Mouse (Mus musculus) cerebellum, postnatal 25 days (tissue): ENCODE measurements around the gene Frmd4b.
"Not testable (repeated sequence)": the region's sequence is repeated elsewhere in the genome, so short reads cannot be mapped to it uniquely, and the experiment has no call there.

Experiments used
- DNase-seq, 2 experiments: peaks; one replicate each; pipeline ENCODE4 v3.0.0; 2021; ENCODE audit warnings: mixed read lengths in 2 of 2

Gene Frmd4b

DNA sequence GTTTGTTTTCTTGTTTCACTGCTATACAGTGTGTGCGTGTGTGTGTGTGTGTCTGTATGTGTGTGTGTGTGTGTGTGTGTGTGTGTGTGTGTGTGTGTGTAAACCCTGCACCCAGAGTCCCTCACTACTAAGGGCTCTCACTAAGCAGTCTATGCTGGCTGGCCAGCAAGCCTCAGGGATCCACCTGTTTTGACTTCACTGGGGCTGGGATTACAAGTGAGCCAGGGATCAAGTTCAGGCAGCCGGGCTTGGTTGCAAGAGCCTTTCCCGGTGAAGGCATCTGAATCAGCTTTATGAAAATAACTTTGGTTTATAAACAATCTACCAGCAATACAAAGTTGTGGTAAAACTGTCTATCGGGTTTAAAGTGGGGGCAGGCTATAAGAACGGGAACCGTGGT lies 206.0 kb downstream of the Frmd4b start:
- DNase-seq: no peak

DNA sequence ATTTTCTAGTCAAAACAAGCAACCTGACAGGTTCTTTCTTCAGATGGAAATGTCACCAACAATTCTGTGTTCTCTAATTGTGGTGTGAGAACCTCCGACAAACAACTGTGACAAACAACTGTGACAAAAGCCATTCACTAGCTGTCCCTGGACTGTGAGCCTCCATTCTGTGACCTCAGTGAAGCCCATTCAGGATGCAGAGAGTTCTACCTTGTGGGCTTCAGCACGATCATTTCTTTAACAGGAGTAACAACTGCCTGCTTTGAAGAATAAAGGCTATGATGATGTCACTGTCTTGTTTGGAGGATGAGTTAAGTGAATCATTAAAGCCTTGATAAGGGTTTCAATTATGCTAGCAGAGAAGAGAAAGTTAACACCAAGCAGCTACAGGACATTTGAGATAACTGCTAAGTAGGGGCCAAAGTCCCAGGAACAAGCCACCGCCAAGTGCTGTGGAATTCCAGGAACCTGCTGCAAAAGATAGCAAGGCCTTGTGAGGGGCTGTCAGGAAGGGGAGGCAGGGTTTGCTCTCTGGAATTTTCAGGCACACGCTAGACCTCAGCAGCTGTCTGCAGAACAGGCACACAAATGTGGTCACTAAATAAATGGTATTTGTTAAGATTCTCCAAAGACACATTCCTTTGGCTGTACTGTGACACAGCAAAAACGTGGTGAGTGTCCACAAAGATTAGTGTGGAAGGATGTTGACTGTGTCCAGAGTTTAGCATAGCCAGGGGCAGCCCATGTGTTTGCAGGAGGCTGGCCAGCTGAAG lies 207.7 kb downstream of the Frmd4b start:
- DNase-seq: no peak

DNA sequence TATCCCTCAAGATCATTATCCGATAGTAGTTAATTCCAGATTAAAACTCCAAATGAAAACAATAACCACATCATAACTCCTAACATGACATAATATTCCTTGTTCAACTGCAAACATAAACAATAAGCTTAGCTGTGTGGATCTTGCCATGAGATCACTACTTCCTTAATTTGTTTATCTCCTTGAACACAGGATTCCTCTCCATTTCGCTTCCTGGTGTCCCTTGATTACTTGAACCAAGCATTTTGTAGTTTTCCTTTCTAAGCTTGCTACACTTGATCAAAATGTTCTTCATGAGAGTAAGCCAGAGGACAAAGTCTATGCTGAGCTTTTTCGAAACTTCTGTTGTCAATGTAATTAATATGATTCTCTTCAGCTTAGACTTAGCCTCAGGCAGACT lies 209.4 kb downstream of the Frmd4b start:
- no peak for DNase-seq

DNA sequence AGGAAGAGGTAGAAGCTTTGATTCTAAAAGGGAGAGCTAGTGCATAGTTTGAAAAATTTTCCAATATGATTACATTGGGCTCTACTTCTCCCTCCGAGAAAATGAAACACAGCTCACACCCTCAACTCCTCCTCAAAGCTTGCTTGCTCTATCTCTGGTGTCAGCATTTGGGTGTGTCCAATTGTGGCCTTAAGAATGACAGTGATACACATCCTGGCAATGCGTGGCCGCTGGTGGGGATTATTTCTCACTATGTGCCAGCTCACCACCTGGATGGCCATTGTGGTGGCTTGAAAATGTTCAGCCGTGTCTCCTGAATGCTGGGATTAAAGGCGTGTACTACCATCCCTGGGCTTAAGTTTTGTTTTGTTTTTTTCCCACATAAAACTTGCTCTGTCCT lies 209.9 kb downstream of the Frmd4b start:
- no peak for DNase-seq

DNA sequence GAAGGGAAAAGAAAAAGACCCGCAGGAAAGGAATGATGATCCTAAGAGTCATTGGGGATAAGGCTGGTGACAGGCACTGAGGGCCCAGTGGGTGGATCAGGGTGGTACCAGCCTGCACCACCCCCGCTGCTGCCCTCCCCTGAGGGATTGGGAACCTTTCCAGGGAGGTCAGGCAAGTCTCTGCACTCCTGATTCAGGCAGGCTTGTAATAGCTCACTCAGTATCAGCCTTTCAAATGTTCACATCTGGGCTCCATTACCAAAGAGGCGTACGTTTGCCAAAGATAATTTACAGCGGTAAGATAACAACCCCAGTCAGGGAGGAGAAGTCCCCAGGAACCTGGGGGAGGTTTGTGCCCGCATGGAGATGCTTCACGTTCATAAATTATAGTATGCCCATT lies 212.0 kb downstream of the Frmd4b start:
- DNase-seq: no peak

GRCm38 (mm10) chr6:97402822-97403472 lies 214.4 kb downstream of the Frmd4b start:
- DNase-seq: no peak

- no peak for DNase-seq
These were observed 216.9 kb downstream of the Frmd4b start for GRCm38 (mm10) chr6:97400446-97400845.

DNA sequence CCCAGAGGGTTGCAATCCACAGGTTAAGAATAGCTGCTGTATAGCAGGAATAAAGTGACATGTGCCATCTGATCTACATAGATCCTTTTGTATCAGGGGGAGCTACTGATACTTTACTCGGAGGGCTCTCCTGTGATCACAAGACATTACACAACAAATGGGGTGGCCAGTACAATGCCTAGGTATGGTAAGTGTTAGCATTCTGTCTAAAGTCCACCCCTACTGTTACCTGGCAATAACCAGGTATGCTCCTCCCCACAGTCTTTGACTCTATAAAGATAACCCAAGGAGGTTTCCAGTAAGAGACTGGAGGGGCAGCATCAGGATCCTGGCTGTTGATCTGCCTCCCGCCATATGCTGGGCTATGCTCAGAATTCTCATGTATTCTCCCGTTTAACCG lies 219.4 kb downstream of the Frmd4b start:
- DNase-seq: no peak

DNA sequence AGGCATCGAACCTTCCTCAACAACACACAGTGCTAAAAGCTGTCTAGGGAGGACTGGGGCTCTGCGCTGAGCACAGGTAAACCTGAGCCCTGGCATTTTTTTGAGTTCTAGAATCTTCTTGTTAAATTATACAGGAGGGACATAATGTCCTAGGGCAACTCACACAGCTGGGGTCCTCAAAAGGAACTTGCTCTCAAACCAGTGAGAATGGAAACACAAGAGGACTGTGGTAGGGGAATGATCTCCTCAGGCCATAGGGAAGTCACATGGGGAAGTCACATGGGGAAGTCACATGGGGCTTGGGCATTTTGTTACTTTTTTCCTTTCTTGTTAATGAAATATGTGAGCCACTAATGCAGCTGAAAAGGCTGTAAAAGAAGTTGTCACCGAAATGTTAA lies 220.4 kb downstream of the Frmd4b start:
- DNase-seq: no peak

GRCm38 (mm10) chr6:97396351-97396956 lies 220.9 kb downstream of the Frmd4b start:
- DNase-seq: peak in 1 of 2 experiments; percentile 16

- DNase-seq: no peak
These were observed 221.6 kb downstream of the Frmd4b start for GRCm38 (mm10) chr6:97395477-97396350.

DNA sequence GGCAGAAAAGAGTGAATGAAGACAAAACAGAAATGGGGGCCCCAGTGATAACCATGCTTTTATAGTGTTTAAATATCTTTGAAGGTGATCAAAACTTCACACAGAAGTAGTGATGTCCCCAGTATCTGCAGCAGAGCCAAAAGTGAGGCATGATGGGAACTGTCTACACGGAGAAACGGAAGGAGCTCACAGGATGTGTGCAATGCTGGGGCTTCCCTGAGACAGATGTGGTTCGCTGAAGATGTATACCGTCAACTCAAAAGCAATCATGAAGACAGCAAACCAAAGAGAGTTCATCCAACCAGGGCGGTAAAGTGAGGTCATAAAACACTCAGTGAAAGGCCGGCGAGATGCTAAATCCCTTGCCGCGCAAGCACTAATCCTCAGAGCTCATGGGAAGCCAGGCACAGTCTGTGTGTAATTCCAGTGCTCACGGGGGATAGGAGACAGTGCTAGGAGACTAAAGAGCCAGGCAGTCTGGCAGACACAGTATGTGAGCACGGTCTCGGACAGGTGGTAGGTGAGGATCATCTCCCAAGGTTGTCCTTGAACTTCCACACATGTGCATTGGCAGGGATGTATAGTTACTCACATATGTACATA lies 222.8 kb downstream of the Frmd4b start:
- DNase-seq: no peak

DNA sequence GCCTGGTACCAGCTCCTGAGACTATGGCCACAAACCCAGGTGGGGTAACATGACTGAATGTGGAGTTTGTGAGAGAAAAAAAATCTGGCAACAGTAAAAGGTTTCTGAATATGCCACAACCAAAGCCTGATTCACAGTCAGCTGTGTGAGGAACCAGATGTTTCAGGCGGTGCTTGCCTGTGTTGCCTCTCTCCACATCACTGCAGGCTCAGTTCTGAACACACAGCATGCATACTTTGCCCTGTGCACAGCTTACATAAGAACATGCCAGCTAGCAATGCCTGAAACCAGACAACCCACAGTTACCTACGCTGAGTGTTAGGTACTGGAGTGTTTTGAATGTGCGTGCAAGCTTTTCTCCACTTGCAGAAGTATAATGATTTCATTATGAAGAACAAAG lies 224.4 kb downstream of the Frmd4b start:
- DNase-seq: no peak

GRCm38 (mm10) chr6:97387388-97387787 lies 230.0 kb downstream of the Frmd4b start:
- no peak for DNase-seq

GRCm38 (mm10) chr6:97384918-97385317 lies 232.4 kb downstream of the Frmd4b start:
- no peak for DNase-seq

DNA sequence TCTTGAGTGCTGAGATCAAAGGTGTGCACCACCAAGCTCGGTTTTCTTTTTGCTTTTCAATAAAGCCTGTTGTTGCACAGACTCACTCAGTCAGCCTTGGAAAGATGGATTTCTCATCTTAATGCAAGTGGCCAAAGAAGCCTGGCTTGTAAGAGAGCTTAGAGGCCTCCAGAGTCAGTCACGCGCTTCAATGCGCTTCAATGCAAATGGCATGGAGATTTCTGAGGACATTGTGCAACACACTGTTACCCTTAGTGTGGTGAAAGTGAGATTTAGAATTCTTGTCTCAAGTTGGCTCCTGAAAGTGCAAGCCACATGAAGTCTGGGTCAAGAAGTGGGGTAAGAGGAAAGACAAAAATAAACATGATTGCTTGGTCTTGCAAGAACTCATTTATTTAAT lies 236.1 kb downstream of the Frmd4b start:
- no peak for DNase-seq

GRCm38 (mm10) chr6:97370947-97371346 lies 246.4 kb downstream of the Frmd4b start:
- no peak for DNase-seq

- no peak for DNase-seq
These were observed 246.9 kb downstream of the Frmd4b start for GRCm38 (mm10) chr6:97370460-97370859.

- DNase-seq: no peak
These were observed 253.5 kb downstream of the Frmd4b start for GRCm38 (mm10) chr6:97363846-97364245.

- DNase-seq: not testable (repeated sequence)
These were observed 259.7 kb downstream of the Frmd4b start for GRCm38 (mm10) chr6:97357606-97358005.

DNA sequence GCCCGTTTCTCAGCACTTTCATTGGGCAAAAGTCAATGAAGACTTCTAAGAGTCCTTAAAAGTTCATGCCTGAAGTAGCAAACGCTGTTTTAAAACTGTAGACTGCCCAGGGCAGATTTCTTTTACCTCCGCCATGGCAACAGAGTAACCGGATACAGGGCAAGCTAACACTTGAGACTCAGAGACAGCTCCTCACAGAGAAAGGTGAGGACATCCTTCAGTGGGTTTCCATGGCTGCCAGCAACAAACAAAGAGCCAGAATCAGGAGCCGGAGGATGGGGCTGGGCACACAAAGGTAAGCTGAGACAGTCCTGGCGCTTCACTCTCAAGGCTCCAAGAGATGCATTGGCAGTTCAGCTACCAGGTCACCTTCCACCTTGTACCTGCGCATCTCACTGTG lies 260.7 kb downstream of the Frmd4b start:
- no peak for DNase-seq

DNA sequence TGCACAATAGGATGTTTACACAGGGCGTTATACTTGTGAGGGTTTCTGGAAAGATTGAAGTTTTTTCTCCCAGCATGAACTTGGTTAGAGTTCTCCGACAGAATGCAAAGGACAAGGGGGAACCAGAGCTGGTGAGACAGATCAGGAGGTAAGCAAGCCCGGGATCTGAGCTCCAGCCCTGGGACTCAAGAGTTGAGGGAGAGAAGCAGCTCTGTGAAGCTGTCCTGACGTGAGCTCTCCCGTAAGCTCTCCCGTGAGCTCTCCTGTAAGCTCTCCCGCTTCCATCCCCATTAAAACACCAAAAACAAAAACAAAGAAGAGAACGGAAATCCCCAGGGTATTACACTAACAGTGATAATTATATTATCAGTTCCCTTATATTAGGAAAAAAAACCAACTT lies 262.2 kb downstream of the Frmd4b start:
- no peak for DNase-seq

DNA sequence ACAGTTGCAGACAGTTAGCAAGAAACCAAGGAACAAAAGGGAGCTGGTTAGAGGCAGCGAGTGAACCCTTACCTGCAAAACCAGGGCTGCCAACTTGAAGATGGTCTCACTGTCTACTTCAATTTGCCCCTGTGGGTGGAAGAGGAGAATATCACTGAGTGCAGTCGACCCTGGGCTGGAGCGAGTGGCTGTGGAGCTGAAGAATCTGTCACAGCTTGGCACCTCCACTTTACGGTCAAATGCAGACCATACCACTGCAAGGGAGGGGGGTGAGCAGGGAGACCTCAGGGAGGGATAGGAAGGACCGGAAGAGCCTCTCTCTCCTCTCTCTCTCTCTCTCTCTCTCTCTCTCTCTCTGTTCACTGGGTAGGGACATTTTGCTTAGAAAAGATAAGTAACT lies 263.4 kb downstream of the Frmd4b start:
- no peak for DNase-seq
